Mouse (Mus musculus): ENCODE measurements around the gene Gm9903. TPM values are rescaled to one million over a fixed set of nuclear protein-coding genes. Genes with fewer than 3 reads are reported as not detected.
A peak's percentile ranks its signal among the peaks of the same experiment; 100 is the strongest.

Gene Gm9903
- polyA plus RNA-seq, 1 experiment from 2014 or later: 0.25 TPM

DNA sequence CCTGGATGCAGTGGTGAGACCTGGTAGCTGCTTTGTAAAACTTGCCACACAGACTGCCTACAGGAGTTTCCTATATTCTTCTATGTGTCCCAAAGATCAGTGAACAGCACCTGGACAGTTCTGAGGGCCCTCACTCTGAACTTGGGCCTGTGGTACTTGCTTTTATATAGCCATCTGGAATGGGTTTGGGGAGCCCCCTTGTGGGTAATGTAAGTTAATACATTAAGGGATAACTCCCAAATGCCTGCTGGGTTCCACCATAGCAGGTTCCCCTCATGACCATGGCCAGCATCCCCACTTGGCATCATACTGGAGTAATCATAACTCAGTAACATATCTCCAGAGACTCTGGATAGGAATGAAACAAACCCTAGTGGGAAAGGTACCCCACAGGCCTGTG lies 38.5 kb downstream of the Gm9903 start:
- no peak for ATAC-seq (ENCODE audit: low FRiP score, low TSS enrichment)
- DNase-seq (ENCODE audit: low spot score): no peak
- no peaks in the 10 kb centered on the region for H3K9me3 ChIP-seq (ENCODE audit: control insufficient read depth, low read length)
- H3K4me2 ChIP-seq (replicated peaks; ENCODE audit: low read depth): no peak overlapping the region
- no peaks in the 10 kb centered on the region for H3K27me3 ChIP-seq (ENCODE audit: control insufficient read depth, insufficient read depth, low read length)
- H3K9ac ChIP-seq (ENCODE audit: low read length): no peak overlapping the region
- TF ChIP-seq CTCF (IDR thresholded peaks at IDR 0.05; ENCODE audit: low read depth): peak; percentile 66
- TF ChIP-seq EP300 (optimal IDR thresholded peaks at IDR 0.05): no peak
- H3K27ac ChIP-seq (replicated peaks): no peak overlapping the region
- no peaks in the 10 kb centered on the region for H3K4me1 ChIP-seq (replicated peaks; ENCODE audit: control insufficient read depth, insufficient read depth)
- H3K4me3 ChIP-seq (ENCODE audit: low read depth, low read length): no peak overlapping the region
- peaks cover 15% of the 10 kb centered on the region for H3K36me3 ChIP-seq (ENCODE audit: control insufficient read depth, insufficient read depth, low read length)

DNA sequence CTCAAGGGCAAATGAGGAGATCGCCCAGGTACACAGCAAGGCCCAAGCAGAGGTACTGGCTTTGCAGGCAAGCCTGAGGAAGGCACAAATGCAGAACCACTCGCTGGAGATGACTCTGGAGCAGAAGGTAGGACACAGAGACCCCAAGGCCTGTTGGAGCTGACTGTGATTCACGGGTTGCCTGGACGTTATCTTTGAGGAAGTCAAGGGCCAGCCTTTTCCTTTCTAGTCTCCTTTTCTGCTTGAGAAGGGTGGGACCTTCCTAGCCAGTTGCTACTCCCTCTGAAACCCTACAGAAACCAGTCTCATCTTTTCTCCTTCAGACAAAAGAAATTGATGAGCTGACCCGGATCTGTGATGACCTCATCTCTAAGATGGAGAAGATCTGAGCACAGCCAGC lies 41.9 kb downstream of the Gm9903 start:
- Histone ChIP-seq H3K4me2 (replicated peaks; ENCODE audit: low read depth) (no peak overlapping the region), H3K27ac (replicated peaks) (no peak overlapping the region), H3K27me3 (ENCODE audit: control insufficient read depth, insufficient read depth, low read length) (no peaks in the 10 kb centered on the region), H3K4me3 (ENCODE audit: low read depth, low read length) (no peak overlapping the region), H3K36me3 (ENCODE audit: control insufficient read depth, insufficient read depth, low read length) (peaks cover 9% of the 10 kb centered on the region), H3K9ac (ENCODE audit: low read length) (no peak overlapping the region), H3K4me1 (replicated peaks; ENCODE audit: control insufficient read depth, insufficient read depth) (no peaks in the 10 kb centered on the region), H3K9me3 (ENCODE audit: control insufficient read depth, low read length) (no peaks in the 10 kb centered on the region)
- TF ChIP-seq EP300 (optimal IDR thresholded peaks at IDR 0.05) (no peak), CTCF (IDR thresholded peaks at IDR 0.05; ENCODE audit: low read depth) (no peak)
- no peak for ATAC-seq (ENCODE audit: low FRiP score, low TSS enrichment)
- no peak for DNase-seq (ENCODE audit: low spot score)
- 76% methylated on average over 5 of the region's 5 CpGs for WGBS

DNA sequence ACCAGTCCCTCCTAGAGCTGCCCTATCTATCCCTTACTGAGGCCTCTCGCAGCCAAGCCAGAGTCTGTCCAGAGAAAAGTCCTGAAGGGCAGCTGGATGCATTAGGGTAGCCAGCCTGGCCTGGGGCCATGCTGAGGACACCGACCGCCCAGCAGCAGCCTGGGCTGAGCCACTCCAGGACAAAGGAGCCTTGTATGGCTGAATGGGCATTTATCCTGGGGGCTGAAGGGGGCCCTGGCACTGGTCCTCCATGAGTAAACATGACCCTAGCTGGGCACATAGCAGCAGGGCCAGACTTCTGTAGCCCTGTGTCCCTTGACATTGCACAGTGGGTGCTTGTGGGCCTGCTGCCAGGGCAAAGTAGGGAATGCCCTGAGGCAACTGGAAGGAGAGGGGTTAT lies 44.7 kb downstream of the Gm9903 start:
- H3K4me2 ChIP-seq (replicated peaks; ENCODE audit: low read depth): no peak overlapping the region
- H3K27ac ChIP-seq (replicated peaks): no peak overlapping the region
- TF ChIP-seq EP300 (optimal IDR thresholded peaks at IDR 0.05) (no peak), CTCF (IDR thresholded peaks at IDR 0.05; ENCODE audit: low read depth) (no peak)
- no peak overlapping the region; the same call in 1 of the 2 replicates for H3K9ac ChIP-seq (ENCODE audit: low read length)
- DNase-seq (ENCODE audit: low spot score) (no peak), ATAC-seq (ENCODE audit: low FRiP score, low TSS enrichment) (peak; percentile 35)
- no peaks in the 10 kb centered on the region for H3K9me3 ChIP-seq (ENCODE audit: control insufficient read depth, low read length)
- H3K36me3 ChIP-seq (ENCODE audit: control insufficient read depth, insufficient read depth, low read length): no peaks in the 10 kb centered on the region; the same call in 1 of the 2 replicates
- H3K4me3 ChIP-seq (ENCODE audit: low read depth, low read length): no peak overlapping the region
- H3K27me3 ChIP-seq (ENCODE audit: control insufficient read depth, insufficient read depth, low read length): no peaks in the 10 kb centered on the region
- WGBS: 71% methylated on average over 3 of the region's 3 CpGs
- H3K4me1 ChIP-seq (replicated peaks; ENCODE audit: control insufficient read depth, insufficient read depth): no peaks in the 10 kb centered on the region

DNA sequence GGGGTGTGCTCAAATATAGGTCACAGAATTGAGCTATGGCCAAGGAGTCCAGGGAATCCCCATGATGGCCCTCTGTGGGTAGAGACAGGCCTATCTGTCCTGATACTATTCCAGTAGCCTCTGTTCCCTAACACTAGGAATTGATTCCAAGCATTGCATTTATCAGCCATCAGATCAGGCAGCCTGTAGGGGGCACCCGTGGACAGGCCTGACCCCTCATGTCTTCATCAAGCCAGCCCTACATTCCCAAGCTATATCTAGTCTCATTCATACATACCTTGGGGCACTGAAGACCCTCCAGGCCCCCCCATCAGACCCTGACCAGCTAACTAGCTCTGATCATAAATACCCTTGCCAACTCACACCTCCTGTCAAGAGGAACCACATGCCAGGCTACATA lies 46.2 kb downstream of the Gm9903 start:
- Histone ChIP-seq H3K27ac (replicated peaks) (no peak overlapping the region), H3K36me3 (ENCODE audit: control insufficient read depth, insufficient read depth, low read length) (no peaks in the 10 kb centered on the region; the same call in 1 of the 2 replicates), H3K4me2 (replicated peaks; ENCODE audit: low read depth) (no peak overlapping the region), H3K27me3 (ENCODE audit: control insufficient read depth, insufficient read depth, low read length) (no peaks in the 10 kb centered on the region), H3K9ac (ENCODE audit: low read length) (no peak overlapping the region), H3K9me3 (ENCODE audit: control insufficient read depth, low read length) (no peaks in the 10 kb centered on the region), H3K4me1 (replicated peaks; ENCODE audit: control insufficient read depth, insufficient read depth) (no peaks in the 10 kb centered on the region), H3K4me3 (ENCODE audit: low read depth, low read length) (no peak overlapping the region)
- peak; percentile 86 for TF ChIP-seq CTCF (IDR thresholded peaks at IDR 0.05; ENCODE audit: low read depth)
- TF ChIP-seq EP300 (optimal IDR thresholded peaks at IDR 0.05): no peak
- ATAC-seq (ENCODE audit: low FRiP score, low TSS enrichment) (no peak), DNase-seq (ENCODE audit: low spot score) (peak; percentile 59)
- WGBS: 0% methylated on average over 1 of the region's 1 CpGs

DNA sequence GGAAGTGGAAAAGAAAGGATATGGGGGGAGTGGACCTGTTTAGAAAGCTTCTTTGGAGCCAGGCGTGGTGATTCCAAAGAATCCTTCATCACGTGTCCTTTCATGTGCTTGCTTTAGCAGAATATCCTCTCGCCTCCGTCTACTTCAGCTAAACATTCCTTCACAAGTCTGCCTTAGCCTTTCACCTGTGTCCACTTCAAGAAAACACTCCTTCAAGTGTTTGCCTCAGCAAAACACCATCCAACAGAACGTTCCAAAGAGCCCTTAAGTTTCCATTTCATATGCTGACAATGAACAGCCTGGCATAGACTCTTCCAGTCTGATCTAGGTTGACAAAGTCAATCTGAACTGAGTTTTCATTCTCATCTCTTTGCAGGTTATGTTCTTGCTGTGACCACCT lies 48.5 kb downstream of the Gm9903 start:
- Histone ChIP-seq H3K4me3 (ENCODE audit: low read depth, low read length) (no peak overlapping the region), H3K9ac (ENCODE audit: low read length) (no peak overlapping the region), H3K27ac (replicated peaks) (no peak overlapping the region), H3K27me3 (ENCODE audit: control insufficient read depth, insufficient read depth, low read length) (no peaks in the 10 kb centered on the region), H3K36me3 (ENCODE audit: control insufficient read depth, insufficient read depth, low read length) (no peaks in the 10 kb centered on the region; the same call in 1 of the 2 replicates), H3K4me2 (replicated peaks; ENCODE audit: low read depth) (no peak overlapping the region), H3K4me1 (replicated peaks; ENCODE audit: control insufficient read depth, insufficient read depth) (no peaks in the 10 kb centered on the region), H3K9me3 (ENCODE audit: control insufficient read depth, low read length) (no peaks in the 10 kb centered on the region)
- WGBS: 70% methylated on average over 5 of the region's 5 CpGs
- no peak for ATAC-seq (ENCODE audit: low FRiP score, low TSS enrichment)
- TF ChIP-seq EP300 (optimal IDR thresholded peaks at IDR 0.05) (no peak), CTCF (IDR thresholded peaks at IDR 0.05; ENCODE audit: low read depth) (no peak)
- no peak for DNase-seq (ENCODE audit: low spot score)

DNA sequence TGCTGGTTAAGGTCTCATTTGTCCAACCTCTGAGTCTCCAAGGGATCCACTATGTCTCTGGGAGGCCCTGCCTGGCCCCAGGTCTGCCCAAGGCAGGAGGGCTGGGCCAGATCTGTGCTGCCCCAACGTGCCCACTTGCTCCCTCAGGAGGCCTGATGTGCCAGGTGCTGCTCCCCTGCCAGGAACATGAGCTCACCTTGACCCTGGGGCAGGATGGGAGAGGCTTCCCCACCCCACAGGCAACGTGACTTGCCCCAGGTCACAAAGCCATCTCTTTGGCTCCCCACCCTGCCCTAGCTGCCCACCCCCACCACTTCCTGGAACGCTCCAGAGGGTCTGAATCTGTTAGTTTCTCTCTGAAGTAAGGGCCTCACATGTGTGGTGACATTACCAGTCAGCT lies 51.3 kb downstream of the Gm9903 start:
- Histone ChIP-seq H3K4me3 (ENCODE audit: low read depth, low read length) (no peak overlapping the region), H3K9ac (ENCODE audit: low read length) (no peak overlapping the region), H3K27ac (replicated peaks) (peak overlapping the region; percentile 45; the same call in 1 of the 2 replicates), H3K9me3 (ENCODE audit: control insufficient read depth, low read length) (no peaks in the 10 kb centered on the region), H3K4me1 (replicated peaks; ENCODE audit: control insufficient read depth, insufficient read depth) (no peaks in the 10 kb centered on the region), H3K27me3 (ENCODE audit: control insufficient read depth, insufficient read depth, low read length) (no peaks in the 10 kb centered on the region), H3K4me2 (replicated peaks; ENCODE audit: low read depth) (no peak overlapping the region), H3K36me3 (ENCODE audit: control insufficient read depth, insufficient read depth, low read length) (no peaks in the 10 kb centered on the region)
- no peak for DNase-seq (ENCODE audit: low spot score)
- no peak for TF ChIP-seq EP300 (optimal IDR thresholded peaks at IDR 0.05)
- TF ChIP-seq CTCF (IDR thresholded peaks at IDR 0.05; ENCODE audit: low read depth): peak; percentile 15; the same call in 1 of the 2 replicates
- peak; percentile 41; the same call in 1 of the 2 replicates for ATAC-seq (ENCODE audit: low FRiP score, low TSS enrichment)
- 50% methylated on average over 3 of the region's 3 CpGs for WGBS

Other genes with a start within 250 kb of the Gm9903 start
- not detected in 2 replicates for gene Nkx1-1, start 195.9 kb upstream of the Gm9903 start, polyA plus RNA-seq (2015; fragmentation: Nextera tagmentation; extraction: Ambion mirVana)
- gene Fam53a, start 290 bp upstream of the Gm9903 start, polyA plus RNA-seq (2015; fragmentation: Nextera tagmentation; extraction: Ambion mirVana): 44.9 and 45.0 TPM in 2 replicates
- gene Slbp, start 22.6 kb downstream of the Gm9903 start, polyA plus RNA-seq (2015; fragmentation: Nextera tagmentation; extraction: Ambion mirVana): 84.0 and 87.3 TPM in 2 replicates
- 33.8 and 44.0 TPM in 2 replicates for gene Tacc3, start 28.2 kb downstream of the Gm9903 start, polyA plus RNA-seq (2015; fragmentation: Nextera tagmentation; extraction: Ambion mirVana)
- gene Tmem129, start 28.5 kb downstream of the Gm9903 start, polyA plus RNA-seq (2015; fragmentation: Nextera tagmentation; extraction: Ambion mirVana): 16.7 and 17.4 TPM in 2 replicates
- gene Fgfr3, start 91.7 kb downstream of the Gm9903 start, polyA plus RNA-seq (2015; fragmentation: Nextera tagmentation; extraction: Ambion mirVana): 17.4 and 19.3 TPM in 2 replicates
- gene Letm1, start 152.9 kb downstream of the Gm9903 start, polyA plus RNA-seq (2015; fragmentation: Nextera tagmentation; extraction: Ambion mirVana): 39.5 and 42.6 TPM in 2 replicates
- gene Nsd2, start 190.8 kb downstream of the Gm9903 start, polyA plus RNA-seq (2015; fragmentation: Nextera tagmentation; extraction: Ambion mirVana): 8.5 and 10.3 TPM in 2 replicates

Measured in stomach, postnatal 0 days (tissue).